Mouse (Mus musculus) liver, postnatal 0 days (tissue): ENCODE results near the gene Ccdc85c.

ENCODE experiments used
- CTCF ChIP-seq: sonication (generic); IDR thresholded peaks from 2 replicates; pipeline ENCODE4 v1.5.1; 2016; ENCODE audit warnings: antibody characterized with exemption, low read depth
- EP300 ChIP-seq: IDR thresholded peaks from 2 replicates; pipeline ENCODE4 v1.6.1; 2016; ENCODE audit warnings: antibody characterized with exemption, low read depth, mild to moderate bottlenecking

GRCm38 (mm10) chr12:108312432-108312851 lies 37.2 kb upstream of the Ccdc85c start:
- TF ChIP-seq CTCF (no peak), EP300 (no peak)
